Mouse (Mus musculus) thymus, postnatal 0 days (tissue): ENCODE results near the gene Gltp. TPM values are rescaled to one million over a fixed set of nuclear protein-coding genes. Genes with fewer than 3 reads are reported as not detected.

Experiments
- microRNA-seq: library from miRNA; unstranded; fragments of <30 nt; microRNA quantifications from one replicate; pipeline ENCODE4, GENCODE M21; 2016; ENCODE audit warnings: borderline number of aligned reads
- polyA plus RNA-seq: library from polyadenylated mRNA; unstranded; fragments of >200 nt; fragmentation: Nextera tagmentation; extraction: Ambion mirVana; gene quantifications from 2 replicates; pipeline ENCODE4 v1.2.1, GENCODE M21; 2015

The Gltp gene
- polyA plus RNA-seq, 1 experiment from 2014 or later, result 134 TPM

Small RNA genes within 50 kb of the gene (microRNA-seq; reads per million reads assigned to microRNA genes)
- gene Mir7028, result not detected

Other genes with a start within 250 kb of the Gltp start
- 13.1 and 13.9 TPM in 2 replicates for gene Mmab, start 246.9 kb downstream of the Gltp start, polyA plus RNA-seq
- 23.0 and 23.6 TPM in 2 replicates for gene Mvk, start 246.7 kb downstream of the Gltp start, polyA plus RNA-seq
- gene Fam222a, start 123.0 kb downstream of the Gltp start, polyA plus RNA-seq, result 1.6 and 2.3 TPM in 2 replicates
- gene Trpv4, start 32.6 kb downstream of the Gltp start, polyA plus RNA-seq, result 1.1 TPM in 2 replicates
- gene Tchp, start 16.8 kb upstream of the Gltp start, polyA plus RNA-seq, result 9.8 and 10.8 TPM in 2 replicates
- 80.3 and 86.3 TPM in 2 replicates for gene Ankrd13a, start 83.7 kb upstream of the Gltp start, polyA plus RNA-seq
- 72.3 and 75.1 TPM in 2 replicates for gene Git2, start 84.5 kb upstream of the Gltp start, polyA plus RNA-seq
- 119 and 139 TPM in 2 replicates for gene 1500011B03Rik, start 132.5 kb upstream of the Gltp start, polyA plus RNA-seq
- not detected in 2 replicates for gene 4930519G04Rik, start 162.7 kb upstream of the Gltp start, polyA plus RNA-seq
- not detected in 2 replicates for gene Gm9936, start 167.7 kb upstream of the Gltp start, polyA plus RNA-seq
- 77.9 and 95.8 TPM in 2 replicates for gene Oasl2, start 206.0 kb upstream of the Gltp start, polyA plus RNA-seq
- gene Oasl1, start 232.3 kb upstream of the Gltp start, polyA plus RNA-seq, result 5.0 and 6.3 TPM in 2 replicates